8 mouse cellular contexts compared by ENCODE assay signal in the genomic region with DNA sequence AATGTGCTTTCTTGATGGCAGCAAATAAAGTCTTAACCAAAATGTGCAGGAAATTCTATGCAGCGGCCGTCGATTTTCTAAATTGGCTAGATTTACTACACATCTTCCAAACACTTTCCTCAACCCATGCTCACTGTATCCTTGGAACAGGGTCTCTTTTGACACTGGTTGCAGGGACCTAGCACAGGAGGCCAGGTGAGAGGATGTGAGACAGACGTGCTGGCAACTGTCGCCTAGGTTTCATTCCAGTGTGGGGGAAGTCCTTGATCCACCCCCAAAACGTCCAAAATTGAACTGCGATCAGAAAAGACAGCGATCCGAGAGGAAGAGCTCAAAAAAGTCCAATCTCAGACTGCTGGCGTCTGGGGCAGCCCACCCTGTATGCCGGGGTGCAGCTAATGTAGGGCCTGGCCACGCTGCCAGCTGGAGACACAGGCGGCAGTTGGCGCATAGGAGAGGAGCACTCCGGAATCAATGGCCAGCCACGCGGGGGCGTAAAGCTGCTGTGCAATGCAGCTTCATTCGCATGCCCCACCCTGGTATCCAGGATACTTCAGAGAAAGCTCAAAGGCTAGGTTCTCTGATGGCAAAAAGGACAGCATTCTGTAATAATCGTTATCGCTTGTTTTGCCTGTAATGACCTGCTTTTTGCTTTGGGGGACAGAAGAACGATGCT. TPM values are rescaled to one million over a fixed set of nuclear protein-coding genes. Genes with fewer than 3 reads are reported as not detected.
DNase-seq lines count a peak whose midpoint lies in the region; ATAC-seq and TF ChIP-seq lines count a peak whose summit lies in the region.

No protein-coding gene starts in this region.

- H3K36me3 ChIP-seq in forebrain, embryonic 16.5 days (ENCODE audit: control insufficient read depth, insufficient read depth): no peaks in the 10 kb centered on the region
- H3K36me3 ChIP-seq in lung, embryonic 14.5 days (ENCODE audit: insufficient read depth): no peaks in the 10 kb centered on the region
- no peaks in the 10 kb centered on the region for H3K36me3 ChIP-seq in thymus, adult 2 months (ENCODE audit: control insufficient read depth, insufficient read depth, low read length)

- peak overlapping the region; percentile 43 for H3K4me2 ChIP-seq in forebrain, embryonic 16.5 days (ENCODE audit: low read length)
- peak overlapping the region; percentile 52 for H3K4me2 ChIP-seq in lung, embryonic 14.5 days

- H3K9ac ChIP-seq in forebrain, embryonic 16.5 days (replicated peaks; ENCODE audit: low read depth, low read length): peak overlapping the region; percentile 45
- peak overlapping the region; percentile 23; the same call in 1 of the 2 replicates for H3K9ac ChIP-seq in lung, embryonic 14.5 days

- no peak for TF ChIP-seq POLR2A in thymus, adult 2 months (IDR thresholded peaks at IDR 0.05; ENCODE audit: control insufficient read depth, extremely low read depth, insufficient read depth, low read length, poor library complexity)

- peaks cover 10% of the 10 kb centered on the region for H3K4me1 ChIP-seq in forebrain, embryonic 16.5 days (replicated peaks; ENCODE audit: control insufficient read depth, insufficient read depth, low read length)
- no peaks in the 10 kb centered on the region for H3K4me1 ChIP-seq in lung, embryonic 14.5 days (ENCODE audit: insufficient read depth)
- peaks cover 3% of the 10 kb centered on the region; the same call in 1 of the 2 replicates for H3K4me1 ChIP-seq in thymus, adult 2 months (replicated peaks; ENCODE audit: control insufficient read depth, insufficient read depth, low read length)

- DNase-seq in CD8-positive naive resting alpha-beta T cell, adult 2 months (ENCODE audit: low read depth in 2 of 2, low spot score in 2 of 2): peak; percentile 40 to 65
- DNase-seq in cerebellum, adult 11 months: peak; percentile 29
- peak; percentile 66 to 76 for DNase-seq in heart, postnatal 36 days
- peak; percentile 42 to 67 for DNase-seq in layer of hippocampus, adult 8-10 months (ENCODE audit: low spot score in 2 of 2)
- peak; percentile 91 for DNase-seq in lung, embryonic 14.5 days
- DNase-seq in ovary, adult 18-20 months (ENCODE audit: low spot score): peak; percentile 43
- DNase-seq in thymus, adult 2 months: peak; percentile 72

- H3K4me3 ChIP-seq in forebrain, embryonic 16.5 days (replicated peaks; ENCODE audit: low read length): peak overlapping the region; percentile 19
- no peak overlapping the region for H3K4me3 ChIP-seq in lung, embryonic 14.5 days (ENCODE audit: low read depth, low read length)
- peak overlapping the region; percentile 2; the same call in 1 of the 2 replicates for H3K4me3 ChIP-seq in thymus, adult 2 months (ENCODE audit: control insufficient read depth, insufficient read depth, low read length)

- intact Hi-C loops in heart, postnatal 36 days (cut with DNase I): loop anchor here (2.0 kb wide), 1 partner anchor 249 kb away; a partner anchor contains a TSS

- WGBS in forebrain, embryonic 16.5 days: 17% methylated on average over 22 of the region's 22 CpGs
- 16% methylated on average over 22 of the region's 22 CpGs for WGBS in lung, embryonic 14.5 days
- 21% methylated on average over 22 of the region's 22 CpGs for WGBS in thymus, adult 2 months

- no peaks in the 10 kb centered on the region for H3K9me3 ChIP-seq in forebrain, embryonic 16.5 days (ENCODE audit: control insufficient read depth, low read length)
- no peaks in the 10 kb centered on the region for H3K9me3 ChIP-seq in lung, embryonic 14.5 days (ENCODE audit: low read depth, low read length)

- ATAC-seq in forebrain, embryonic 16.5 days: peak; percentile 86
- ATAC-seq in lung, embryonic 14.5 days (ENCODE audit: insufficient read depth): peak; percentile 93

- no peaks in the 10 kb centered on the region for H3K27me3 ChIP-seq in forebrain, embryonic 16.5 days (replicated peaks; ENCODE audit: control insufficient read depth, insufficient read depth, low read length)
- H3K27me3 ChIP-seq in lung, embryonic 14.5 days (ENCODE audit: insufficient read depth, low read length): no peaks in the 10 kb centered on the region
- no peaks in the 10 kb centered on the region for H3K27me3 ChIP-seq in thymus, adult 2 months (ENCODE audit: control insufficient read depth, insufficient read depth, low read length)

- no peak overlapping the region for H3K27ac ChIP-seq in forebrain, embryonic 16.5 days (ENCODE audit: low read length)
- H3K27ac ChIP-seq in lung, embryonic 14.5 days (ENCODE audit: low read depth): no peak overlapping the region
- no peak overlapping the region for H3K27ac ChIP-seq in thymus, adult 2 months (ENCODE audit: control insufficient read depth, insufficient read depth, low read length)

- peak; percentile 82 for TF ChIP-seq CTCF in lung, embryonic 14.5 days (IDR thresholded peaks at IDR 0.05; ENCODE audit: low read depth)
- peak; percentile 64; the same call in 1 of the 2 replicates for TF ChIP-seq CTCF in thymus, adult 2 months (IDR thresholded peaks at IDR 0.05; ENCODE audit: borderline replicate concordance, control insufficient read depth, extremely low read depth, insufficient read depth, low read length, poor library complexity)

RNA-seq across cellular contexts. Expression of a gene that starts 3.6 kb away (rescaled TPM):
- polyA plus RNA-seq in forebrain, embryonic 16.5 days (2015; fragmentation: Nextera tagmentation; extraction: Ambion mirVana): not detected in 2 replicates
- not detected for total RNA-seq in heart, postnatal 36 days (2021)
- not detected for total RNA-seq in layer of hippocampus, adult 8-10 months (2022)
- polyA plus RNA-seq in lung, embryonic 14.5 days (2014; fragmentation: Nextera tagmentation; extraction: Ambion mirVana): not detected in 2 replicates
- not detected in 2 replicates for polyA plus RNA-seq in thymus, adult 2 months (2012; rRNA removed)

RNA-seq across cellular contexts. Expression of a gene that starts 10.3 kb away (rescaled TPM):
- 0.06 TPM in 1 of 2 replicates, not detected in the other for polyA plus RNA-seq in forebrain, embryonic 16.5 days (2015; fragmentation: Nextera tagmentation; extraction: Ambion mirVana)
- total RNA-seq in heart, postnatal 36 days (2021): not detected
- total RNA-seq in layer of hippocampus, adult 8-10 months (2022): under 1 TPM in 1 of 4 experiments, not detected in 3; 0.17 TPM
- polyA plus RNA-seq in lung, embryonic 14.5 days (2014; fragmentation: Nextera tagmentation; extraction: Ambion mirVana): not detected in 2 replicates
- polyA plus RNA-seq in thymus, adult 2 months (2012; rRNA removed): 0.03 TPM in 1 of 2 replicates, not detected in the other

RNA-seq across cellular contexts. Expression of a gene that starts 14.3 kb away (rescaled TPM):
- polyA plus RNA-seq in forebrain, embryonic 16.5 days (2015; fragmentation: Nextera tagmentation; extraction: Ambion mirVana): 120 and 126 TPM in 2 replicates
- total RNA-seq in heart, postnatal 36 days (2021): 100 to 1,000 TPM; 121 to 129 TPM
- total RNA-seq in layer of hippocampus, adult 8-10 months (2022): 100 to 1,000 TPM in 2 of 4 experiments, 10 to 100 TPM in 2; 91.2 to 114 (median 99.7) TPM
- 136 and 142 TPM in 2 replicates for polyA plus RNA-seq in lung, embryonic 14.5 days (2014; fragmentation: Nextera tagmentation; extraction: Ambion mirVana)
- polyA plus RNA-seq in thymus, adult 2 months (2012; rRNA removed): 48.0 and 68.4 TPM in 2 replicates

Comparison
In these comparisons a context has a peak if more than half of its experiments do, and no peak if none do; other contexts are left out.
1. DNase-seq: peak in every context shown above with its lines; median percentile 91 in lung, embryonic 14.5 days; 72 in thymus, adult 2 months; 71 in heart, postnatal 36 days; 54 in layer of hippocampus, adult 8-10 months; 52 in CD8-positive naive resting alpha-beta T cell, adult 2 months; 43 in ovary, adult 18-20 months; 29 in cerebellum, adult 11 months.